Mouse (Mus musculus): Measurements from ENCODE around the gene Ppm1b. TPM values are rescaled to one million over a fixed set of nuclear protein-coding genes. Genes with fewer than 3 reads are reported as not detected.

Ppm1b gene
- polyA plus RNA-seq, 1 experiment from 2014 or later, result 36.9 TPM

- no peaks in the 10 kb centered on the region for H3K27me3 ChIP-seq (ENCODE audit: control insufficient read depth, insufficient read depth, low read length)
- H3K4me2 ChIP-seq (replicated peaks; ENCODE audit: low read depth), result no peak overlapping the region
- H3K4me1 ChIP-seq (replicated peaks; ENCODE audit: control insufficient read depth, insufficient read depth), result 0 out of 2 replicates have a peak, but pooled peaks cover 2% of the 10 kb centered on the region
- H3K36me3 ChIP-seq (ENCODE audit: control insufficient read depth, insufficient read depth, low read length), result no peaks in the 10 kb centered on the region
- no peaks in the 10 kb centered on the region for H3K9me3 ChIP-seq (ENCODE audit: control insufficient read depth, low read length)
- 74% methylated on average over 5 of the region's 5 CpGs for WGBS
- no peak for TF ChIP-seq EP300 (optimal IDR thresholded peaks at IDR 0.05)
- TF ChIP-seq CTCF (IDR thresholded peaks at IDR 0.05; ENCODE audit: low read depth), result no peak
- no peak overlapping the region for H3K27ac ChIP-seq (replicated peaks)
- H3K9ac ChIP-seq (ENCODE audit: low read length), result no peak overlapping the region
- H3K4me3 ChIP-seq (ENCODE audit: low read depth, low read length), result no peak overlapping the region
- ATAC-seq (ENCODE audit: low FRiP score, low TSS enrichment), result no peak
- DNase-seq (ENCODE audit: low spot score), result no peak
Observed at GRCm38 (mm10) chr17:84953776-84954175, 2.8 kb upstream of the Ppm1b start.

GRCm38 (mm10) chr17:84954881-84955280 lies 1.7 kb upstream of the Ppm1b start:
- Histone ChIP-seq H3K9ac (ENCODE audit: low read length) (no peak overlapping the region), H3K4me1 (replicated peaks; ENCODE audit: control insufficient read depth, insufficient read depth) (0 out of 2 replicates have a peak, but pooled peaks cover 2% of the 10 kb centered on the region), H3K27me3 (ENCODE audit: control insufficient read depth, insufficient read depth, low read length) (no peaks in the 10 kb centered on the region), H3K9me3 (ENCODE audit: control insufficient read depth, low read length) (no peaks in the 10 kb centered on the region), H3K27ac (replicated peaks) (no peak overlapping the region), H3K36me3 (ENCODE audit: control insufficient read depth, insufficient read depth, low read length) (no peaks in the 10 kb centered on the region), H3K4me2 (replicated peaks; ENCODE audit: low read depth) (no peak overlapping the region), H3K4me3 (ENCODE audit: low read depth, low read length) (no peak overlapping the region)
- DNase-seq (ENCODE audit: low spot score) (no peak), ATAC-seq (ENCODE audit: low FRiP score, low TSS enrichment) (no peak)
- TF ChIP-seq CTCF (IDR thresholded peaks at IDR 0.05; ENCODE audit: low read depth) (no peak), EP300 (optimal IDR thresholded peaks at IDR 0.05) (no peak)
- WGBS, result 82% methylated on average over 5 of the region's 5 CpGs

- Histone ChIP-seq H3K9ac (ENCODE audit: low read length) (peak overlapping the region; percentile 63), H3K4me2 (replicated peaks; ENCODE audit: low read depth) (peak overlapping the region; percentile 64), H3K27me3 (ENCODE audit: control insufficient read depth, insufficient read depth, low read length) (no peaks in the 10 kb centered on the region), H3K4me1 (replicated peaks; ENCODE audit: control insufficient read depth, insufficient read depth) (0 out of 2 replicates have a peak, but pooled peaks cover 2% of the 10 kb centered on the region), H3K4me3 (ENCODE audit: low read depth, low read length) (peak overlapping the region; percentile 44), H3K36me3 (ENCODE audit: control insufficient read depth, insufficient read depth, low read length) (no peaks in the 10 kb centered on the region), H3K27ac (replicated peaks) (peak overlapping the region; percentile 92), H3K9me3 (ENCODE audit: control insufficient read depth, low read length) (no peaks in the 10 kb centered on the region)
- 0% methylated on average over 24 of the region's 24 CpGs for WGBS
- DNase-seq (ENCODE audit: low spot score), result peak; percentile 91
- peak; percentile 34 for TF ChIP-seq CTCF (IDR thresholded peaks at IDR 0.05; ENCODE audit: low read depth)
- TF ChIP-seq EP300 (optimal IDR thresholded peaks at IDR 0.05), result no peak
- peak; percentile 88 for ATAC-seq (ENCODE audit: low FRiP score, low TSS enrichment)
Observed at GRCm38 (mm10) chr17:84956931-84957486, 468 bp downstream of the Ppm1b start.

- DNase-seq (ENCODE audit: low spot score) (peak; percentile 100), ATAC-seq (ENCODE audit: low FRiP score, low TSS enrichment) (peak; percentile 99)
- Histone ChIP-seq H3K4me3 (ENCODE audit: low read depth, low read length) (peak overlapping the region; percentile 97), H3K9me3 (ENCODE audit: control insufficient read depth, low read length) (no peaks in the 10 kb centered on the region), H3K9ac (ENCODE audit: low read length) (peak overlapping the region; percentile 97), H3K27me3 (ENCODE audit: control insufficient read depth, insufficient read depth, low read length) (no peaks in the 10 kb centered on the region), H3K4me1 (replicated peaks; ENCODE audit: control insufficient read depth, insufficient read depth) (0 out of 2 replicates have a peak, but pooled peaks cover 2% of the 10 kb centered on the region), H3K4me2 (replicated peaks; ENCODE audit: low read depth) (peak overlapping the region; percentile 62), H3K27ac (replicated peaks) (peak overlapping the region; percentile 96), H3K36me3 (ENCODE audit: control insufficient read depth, insufficient read depth, low read length) (no peaks in the 10 kb centered on the region)
- no peak for TF ChIP-seq CTCF (IDR thresholded peaks at IDR 0.05; ENCODE audit: low read depth)
- TF ChIP-seq EP300 (optimal IDR thresholded peaks at IDR 0.05), result peak; percentile 20
- under 1% methylated on average over 42 of the region's 55 CpGs for WGBS
Observed at GRCm38 (mm10) chr17:84957487-84958259, 1.1 kb downstream of the Ppm1b start.

GRCm38 (mm10) chr17:84958411-84958911 lies 1.9 kb downstream of the Ppm1b start:
- peak overlapping the region; percentile 97 for H3K9ac ChIP-seq (ENCODE audit: low read length)
- H3K9me3 ChIP-seq (ENCODE audit: control insufficient read depth, low read length), result no peaks in the 10 kb centered on the region
- TF ChIP-seq EP300 (optimal IDR thresholded peaks at IDR 0.05) (no peak), CTCF (IDR thresholded peaks at IDR 0.05; ENCODE audit: low read depth) (no peak)
- ATAC-seq (ENCODE audit: low FRiP score, low TSS enrichment) (no peak), DNase-seq (ENCODE audit: low spot score) (peak; percentile 65)
- peak overlapping the region; percentile 97 for H3K4me3 ChIP-seq (ENCODE audit: low read depth, low read length)
- WGBS, result under 1% methylated on average over 28 of the region's 52 CpGs
- H3K4me1 ChIP-seq (replicated peaks; ENCODE audit: control insufficient read depth, insufficient read depth), result 0 out of 2 replicates have a peak, but pooled peaks cover 2% of the 10 kb centered on the region
- no peaks in the 10 kb centered on the region for H3K36me3 ChIP-seq (ENCODE audit: control insufficient read depth, insufficient read depth, low read length)
- H3K27me3 ChIP-seq (ENCODE audit: control insufficient read depth, insufficient read depth, low read length), result no peaks in the 10 kb centered on the region
- H3K27ac ChIP-seq (replicated peaks), result peak overlapping the region; percentile 96
- H3K4me2 ChIP-seq (replicated peaks; ENCODE audit: low read depth), result peak overlapping the region; percentile 62
